Mouse (Mus musculus): ENCODE data around the gene Snrnp27.

GRCm38 (mm10) chr6:86658501-86658900, 25.8 kb downstream of the Snrnp27 start:
- TF ChIP-seq CTCF (IDR thresholded peaks at IDR 0.05; ENCODE audit: borderline replicate concordance, insufficient read depth, low read depth, low read length) (no peak), POLR2A (IDR thresholded peaks at IDR 0.05; ENCODE audit: borderline replicate concordance, insufficient read depth, low read length) (no peak)

Measured in cerebellum, adult 2 months (tissue).